Mouse (Mus musculus) spleen, adult 2 months (tissue): ENCODE results near the gene Spock2. TPM values are rescaled to one million over a fixed set of nuclear protein-coding genes. Genes with fewer than 3 reads are reported as not detected.

Experiments used
- DNase-seq, 2 experiments: peaks; one replicate each; pipeline versions ENCODE4 v3.0.0 to v3.0.0-alpha.2; 2012 to 2021; ENCODE audit warnings: low spot score in 2 of 2, low read depth in 1 of 2
- H3K27ac ChIP-seq: fragments of 200-500 bp; 2 replicates; pipeline ENCODE4 v1.5.1; 2012; ENCODE audit warnings: low read length, inconsistent platforms; ENCODE audit not compliant: insufficient read depth
- H3K27me3 ChIP-seq: fragments of 200-500 bp; 2 replicates; pipeline ENCODE4 v1.6.1; 2012; ENCODE audit warnings: mild to moderate bottlenecking, moderate library complexity, low read length, inconsistent platforms; ENCODE audit not compliant: control insufficient read depth, insufficient read depth
- H3K36me3 ChIP-seq: fragments of 200-500 bp; 2 replicates; pipeline ENCODE4 v1.6.1; 2012; ENCODE audit warnings: mild to moderate bottlenecking, low read length, inconsistent platforms; ENCODE audit not compliant: control insufficient read depth, insufficient read depth
- H3K4me1 ChIP-seq: fragments of 200-500 bp; 2 replicates; pipeline ENCODE4 v1.6.1; 2011; ENCODE audit warnings: inconsistent platforms; ENCODE audit not compliant: control insufficient read depth, insufficient read depth, insufficient read length
- H3K4me3 ChIP-seq: fragments of 200-500 bp; 2 replicates; pipeline ENCODE4 v1.5.1; 2011; ENCODE audit warnings: mild to moderate bottlenecking, inconsistent platforms; ENCODE audit not compliant: insufficient read depth, insufficient read length; ENCODE audit errors: extremely low read depth
- CTCF ChIP-seq: fragments of 200-500 bp; IDR thresholded peaks from 2 replicates; pipeline ENCODE4 v1.5.1; 2011; ENCODE audit warnings: mild to moderate bottlenecking, inconsistent platforms; ENCODE audit not compliant: insufficient read depth, insufficient read length, insufficient replicate concordance; ENCODE audit errors: extremely low read depth
- POLR2A ChIP-seq: fragments of 200-500 bp; IDR thresholded peaks from 2 replicates; pipeline ENCODE4 v1.6.1; 2011; ENCODE audit warnings: low read depth, low read length, inconsistent platforms
- WGBS: fragments of 180-500 bp; shearing (Covaris S2); methylation state at CpG from one replicate; pipeline ENCODE4 v1.1.7; 2018; 5-methylcytosine and 5-hydroxymethylcytosine counted together
- polyA plus RNA-seq: library from polyadenylated mRNA; depleted of rRNA; stranded (reverse); fragments of >200 nt; gene quantifications from 2 replicates; pipeline ENCODE4 v1.2.3, GENCODE M21; 2012

Spock2 gene
- polyA plus RNA-seq, 1 experiment = 2.4 TPM

DNA sequence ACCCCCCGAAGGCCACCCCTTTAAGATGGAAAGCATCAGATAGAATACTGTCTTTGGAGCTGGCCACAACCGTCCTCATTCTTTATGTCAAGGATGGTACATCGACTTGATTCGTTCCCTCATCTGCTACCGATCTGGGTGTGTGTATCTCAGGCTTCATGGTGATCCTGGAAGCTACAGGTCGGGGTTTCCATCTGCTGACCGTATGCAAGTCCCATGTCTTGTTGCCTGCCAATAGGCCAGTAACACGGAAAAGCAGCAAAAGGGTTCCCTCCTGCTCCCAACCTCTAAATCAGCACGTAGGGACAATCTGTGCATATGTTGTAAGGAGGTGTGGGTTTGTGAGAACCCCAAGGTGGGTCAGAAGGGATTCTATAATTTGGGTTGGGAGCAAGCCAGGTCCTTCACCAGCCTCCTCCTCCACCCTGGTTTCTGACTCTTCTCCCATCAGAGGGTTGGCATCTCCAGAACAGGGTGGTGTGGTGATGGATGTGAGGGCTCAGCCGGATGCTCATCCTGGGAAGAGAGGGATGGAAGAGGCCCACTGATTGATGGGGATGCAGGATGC, 5.0 kb downstream of the Spock2 start:
- DNase-seq = no peak
- TF ChIP-seq POLR2A (no peak), CTCF (no peak)
- 86% methylated on average over 10 of the region's 10 CpGs for WGBS

DNA sequence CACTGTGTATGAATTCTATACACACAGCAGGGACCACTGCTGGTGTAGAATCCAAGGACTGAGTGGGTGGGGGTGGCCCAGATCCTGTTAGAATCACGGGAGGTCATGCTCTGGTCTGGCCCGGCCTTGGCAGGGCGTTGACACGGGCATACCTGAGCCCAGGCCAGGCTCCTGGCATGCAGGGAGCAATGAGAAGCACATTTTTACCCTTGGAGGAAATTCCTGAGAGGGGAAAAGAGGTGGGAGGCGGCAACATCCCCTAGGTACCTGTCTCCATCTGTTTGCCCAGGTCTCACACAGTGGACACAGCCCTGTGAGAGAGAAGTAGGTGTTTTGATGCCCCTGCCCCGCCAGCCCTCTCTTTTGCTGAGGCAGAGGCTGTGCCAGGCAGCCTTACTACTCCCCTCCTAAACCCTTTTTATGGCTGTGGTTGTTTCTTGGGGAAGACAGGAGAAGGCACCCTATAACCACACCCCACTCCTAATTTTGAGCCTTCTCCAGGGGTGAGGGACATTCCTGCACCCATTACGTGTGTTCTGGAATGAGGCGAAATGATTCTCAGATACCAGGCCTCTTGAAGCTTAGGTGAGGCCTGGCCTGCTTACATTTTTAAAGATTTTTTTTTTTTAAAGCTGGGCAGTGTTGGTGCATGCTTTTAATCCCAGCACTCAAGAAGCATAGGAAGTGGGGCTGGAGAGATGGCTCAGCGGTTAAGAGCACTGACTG, 8.1 kb downstream of the Spock2 start:
- Histone ChIP-seq H3K27ac (no peak overlapping the region), H3K27me3 (no peaks in the 10 kb centered on the region), H3K4me3 (no peak overlapping the region), H3K4me1 (peaks cover 9% of the 10 kb centered on the region; the same call in 1 of the 2 replicates), H3K36me3 (no peaks in the 10 kb centered on the region)
- WGBS = 89% methylated on average over 9 of the region's 9 CpGs
- TF ChIP-seq POLR2A (no peak), CTCF (no peak)
- no peak for DNase-seq

More for the DNA sequence above, 5.0 kb downstream of the Spock2 start:
- Histone ChIP-seq H3K4me3 (no peak overlapping the region), H3K36me3 (no peaks in the 10 kb centered on the region), H3K27ac (no peak overlapping the region), H3K4me1 (peaks cover 20% of the 10 kb centered on the region), H3K27me3 (peaks cover 17% of the 10 kb centered on the region)

DNA sequence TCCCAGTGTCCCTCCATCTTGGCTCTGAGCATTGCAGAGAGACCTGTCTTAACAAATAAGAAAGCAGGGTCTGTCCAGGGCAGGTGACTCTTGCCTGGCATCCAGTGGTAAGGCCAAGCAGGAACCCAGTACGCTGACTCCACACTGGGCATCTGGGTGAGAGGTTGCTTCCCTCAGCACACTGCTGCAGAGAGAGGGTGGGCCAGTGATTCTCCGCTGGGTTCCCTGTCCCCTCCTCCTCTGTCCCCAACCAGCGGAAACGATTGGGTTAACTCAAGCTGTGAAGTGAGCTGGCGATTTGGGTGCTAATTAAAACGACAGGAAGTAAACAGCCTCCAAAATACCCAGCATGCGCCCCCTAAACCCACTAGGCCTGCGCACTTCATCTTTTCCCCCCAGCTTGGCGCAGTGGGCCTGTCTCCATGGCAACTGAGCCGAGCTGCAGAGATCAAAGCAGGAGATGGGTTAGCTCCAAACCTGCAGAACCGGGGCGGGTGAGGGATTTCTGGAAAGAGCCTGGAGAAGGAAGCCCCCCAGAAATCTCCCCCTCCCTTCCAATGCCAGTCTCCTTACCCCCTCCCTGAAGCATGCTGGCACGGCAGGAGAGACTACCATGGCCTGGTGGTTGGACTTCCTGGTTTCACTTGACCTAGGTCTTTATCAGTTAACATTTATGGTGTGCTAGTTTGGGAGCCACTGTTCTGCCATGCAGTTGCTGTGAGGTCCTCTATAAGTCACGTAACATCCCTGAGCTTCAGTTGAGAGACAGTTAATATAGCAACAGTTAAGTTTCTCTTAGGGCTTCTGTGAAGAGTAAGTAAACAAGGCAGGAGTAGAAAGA, 9.5 kb downstream of the Spock2 start:
- Histone ChIP-seq H3K27me3 (no peaks in the 10 kb centered on the region), H3K36me3 (no peaks in the 10 kb centered on the region), H3K4me1 (peaks cover 9% of the 10 kb centered on the region; the same call in 1 of the 2 replicates), H3K4me3 (peak overlapping the region; percentile 12; the same call in 1 of the 2 replicates), H3K27ac (no peak overlapping the region)
- DNase-seq = peak; percentile 17 to 35
- WGBS = 11% methylated on average over 14 of the region's 14 CpGs
- TF ChIP-seq CTCF = no peak
- TF ChIP-seq POLR2A = no peak

DNA sequence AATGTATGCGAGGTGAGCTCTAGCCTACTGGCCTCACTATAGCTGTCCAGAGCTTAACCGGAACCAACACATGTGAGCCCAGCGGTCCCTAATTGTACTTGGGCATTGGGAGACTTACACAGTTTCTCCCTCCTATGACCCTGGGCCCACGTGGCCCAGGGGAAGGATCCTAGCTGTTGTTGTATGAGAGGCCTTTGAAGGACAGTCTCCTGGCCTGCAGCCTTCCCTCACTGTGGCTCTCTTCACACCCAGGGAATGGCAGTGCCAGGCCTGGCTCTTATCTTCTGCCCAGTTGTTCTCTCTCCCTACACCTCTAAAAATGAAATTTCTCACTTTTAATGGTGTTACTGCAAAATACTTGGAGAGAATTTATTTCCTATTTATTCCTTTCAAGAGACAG, 11.0 kb downstream of the Spock2 start:
- H3K36me3 ChIP-seq = no peaks in the 10 kb centered on the region
- WGBS = 67% methylated on average over 4 of the region's 4 CpGs
- peaks cover 9% of the 10 kb centered on the region; the same call in 1 of the 2 replicates for H3K4me1 ChIP-seq
- no peaks in the 10 kb centered on the region for H3K27me3 ChIP-seq
- no peak overlapping the region for H3K4me3 ChIP-seq
- TF ChIP-seq POLR2A = no peak
- DNase-seq = no peak
- H3K27ac ChIP-seq = no peak overlapping the region

DNA sequence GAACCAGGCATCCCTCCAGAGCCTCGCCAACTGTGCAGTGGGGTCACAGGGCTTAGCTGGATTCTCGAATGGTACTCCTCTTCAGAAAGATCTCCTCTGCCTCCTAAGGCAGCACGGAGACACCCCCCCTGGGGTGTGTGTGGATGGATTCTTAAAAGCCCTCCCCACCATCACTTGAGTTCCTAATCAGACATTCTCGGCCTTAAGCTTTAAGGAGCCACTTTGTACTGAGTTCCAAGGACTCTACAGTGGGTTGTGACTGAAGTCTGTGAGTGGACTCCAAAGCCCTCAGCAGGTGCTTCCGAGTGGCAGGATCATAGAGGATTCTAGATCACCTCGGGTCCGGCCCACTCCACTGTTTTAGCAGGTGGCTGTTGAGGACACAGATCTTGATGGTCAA, 12.4 kb downstream of the Spock2 start:
- Histone ChIP-seq H3K27me3 (no peaks in the 10 kb centered on the region), H3K36me3 (no peaks in the 10 kb centered on the region), H3K4me3 (no peak overlapping the region), H3K27ac (no peak overlapping the region), H3K4me1 (peaks cover 9% of the 10 kb centered on the region; the same call in 1 of the 2 replicates)
- TF ChIP-seq CTCF = no peak
- TF ChIP-seq POLR2A = no peak
- 88% methylated on average over 7 of the region's 7 CpGs for WGBS
- DNase-seq = no peak

DNA sequence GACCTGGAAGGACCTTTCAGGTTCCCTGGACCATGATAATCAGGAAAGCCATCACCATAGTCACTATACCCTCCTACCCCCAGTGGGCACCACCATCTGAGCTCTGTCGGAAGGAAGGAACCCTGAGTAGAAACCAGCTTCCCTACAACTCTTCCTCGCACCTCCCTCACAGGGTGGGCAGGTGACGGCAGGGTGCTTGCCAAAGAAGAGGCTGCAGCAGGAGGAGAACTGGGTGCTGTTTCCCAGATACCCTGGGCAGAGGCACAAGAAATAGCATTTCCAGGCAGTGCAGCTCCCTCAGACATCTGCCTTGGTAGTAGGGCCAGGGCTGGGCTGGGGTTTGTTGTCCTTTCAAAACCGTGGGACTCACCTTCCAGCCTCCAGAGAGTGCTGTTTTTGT, 14.6 kb downstream of the Spock2 start:
- Histone ChIP-seq H3K27ac (no peak overlapping the region), H3K4me1 (peaks cover 5% of the 10 kb centered on the region; the same call in 1 of the 2 replicates), H3K4me3 (no peak overlapping the region), H3K27me3 (no peaks in the 10 kb centered on the region), H3K36me3 (no peaks in the 10 kb centered on the region)
- WGBS = 71% methylated on average over 4 of the region's 4 CpGs
- TF ChIP-seq POLR2A (no peak), CTCF (no peak)
- DNase-seq = no peak
